Mouse (Mus musculus): ENCODE measurements around the gene Bco1.

- TF ChIP-seq CTCF (IDR thresholded peaks at IDR 0.05): no peak
- TF ChIP-seq EP300 (IDR thresholded peaks at IDR 0.05; ENCODE audit: insufficient read depth, low read depth, low read length): no peak
- no peak for TF ChIP-seq POLR2A (IDR thresholded peaks at IDR 0.05; ENCODE audit: insufficient read depth, low read depth, low read length)
Measured at GRCm38 (mm10) chr8:117178676-117179075, 83.0 kb downstream of the Bco1 start.

Data from heart, adult 2 months (tissue).